Mouse (Mus musculus) layer of hippocampus, adult 9-11 months (tissue): ENCODE data around the gene Tns1.

Source experiments
- DNase-seq: peaks from one replicate; pipeline ENCODE4 v3.0.0; 2022

The Tns1 gene

DNA sequence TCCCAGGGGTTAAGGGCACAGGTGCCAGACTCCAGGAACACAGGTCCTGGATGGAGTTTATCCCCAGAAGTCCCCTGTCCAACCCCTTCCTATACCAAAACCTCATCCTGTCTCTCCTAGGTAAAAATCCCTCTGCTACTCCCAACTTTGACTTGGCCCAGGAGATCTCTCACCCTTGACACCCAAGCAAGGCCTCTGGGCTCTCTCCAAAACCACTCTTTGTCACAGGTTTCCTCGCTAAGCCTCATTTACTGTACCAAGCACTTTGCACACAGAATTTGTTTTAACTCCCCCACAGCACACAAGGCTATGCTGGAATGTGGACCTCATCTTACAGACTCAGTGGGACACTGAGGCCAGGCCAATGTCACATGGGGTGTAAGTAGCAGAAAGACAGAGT is 94.0 kb downstream of the Tns1 start:
- DNase-seq, result no peak

DNA sequence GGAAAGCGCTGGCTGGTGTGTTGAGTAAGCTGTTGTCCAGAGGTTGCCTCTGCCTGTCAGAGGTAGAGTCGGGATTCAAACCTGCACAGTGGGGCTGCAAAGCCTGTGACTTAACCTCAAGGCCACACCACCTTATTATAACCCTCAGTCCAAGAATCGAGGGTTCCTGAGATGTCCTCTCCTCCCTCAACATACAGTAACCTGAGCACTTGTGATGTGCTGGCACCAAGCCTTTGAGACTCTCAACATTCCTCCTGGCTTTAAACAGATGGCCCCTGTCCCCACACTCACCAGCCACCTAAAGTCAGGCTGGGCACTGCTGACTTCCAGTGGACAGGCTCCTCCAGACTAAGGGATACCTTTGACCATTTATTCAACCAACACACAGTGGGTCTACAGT is 94.6 kb downstream of the Tns1 start:
- DNase-seq, result no peak

DNA sequence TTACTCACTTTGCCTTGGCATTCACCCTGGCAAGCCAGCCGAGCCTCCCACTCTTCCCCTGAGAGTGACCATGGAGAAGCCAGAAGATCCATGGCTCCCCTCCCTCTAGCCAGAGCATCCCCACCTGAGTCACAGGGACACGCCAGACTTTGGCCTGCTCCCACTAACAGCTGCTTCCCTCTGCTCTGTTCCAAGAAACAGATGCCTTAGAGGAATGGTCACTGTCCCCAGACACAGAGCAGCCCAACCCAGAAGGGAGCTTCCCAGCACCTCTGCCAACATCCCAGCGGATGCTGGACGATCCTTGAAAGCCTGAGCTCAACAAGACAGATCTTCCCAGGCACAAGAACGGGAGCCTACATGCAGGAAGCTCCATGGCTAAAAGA is 95.4 kb downstream of the Tns1 start:
- no peak for DNase-seq

DNA sequence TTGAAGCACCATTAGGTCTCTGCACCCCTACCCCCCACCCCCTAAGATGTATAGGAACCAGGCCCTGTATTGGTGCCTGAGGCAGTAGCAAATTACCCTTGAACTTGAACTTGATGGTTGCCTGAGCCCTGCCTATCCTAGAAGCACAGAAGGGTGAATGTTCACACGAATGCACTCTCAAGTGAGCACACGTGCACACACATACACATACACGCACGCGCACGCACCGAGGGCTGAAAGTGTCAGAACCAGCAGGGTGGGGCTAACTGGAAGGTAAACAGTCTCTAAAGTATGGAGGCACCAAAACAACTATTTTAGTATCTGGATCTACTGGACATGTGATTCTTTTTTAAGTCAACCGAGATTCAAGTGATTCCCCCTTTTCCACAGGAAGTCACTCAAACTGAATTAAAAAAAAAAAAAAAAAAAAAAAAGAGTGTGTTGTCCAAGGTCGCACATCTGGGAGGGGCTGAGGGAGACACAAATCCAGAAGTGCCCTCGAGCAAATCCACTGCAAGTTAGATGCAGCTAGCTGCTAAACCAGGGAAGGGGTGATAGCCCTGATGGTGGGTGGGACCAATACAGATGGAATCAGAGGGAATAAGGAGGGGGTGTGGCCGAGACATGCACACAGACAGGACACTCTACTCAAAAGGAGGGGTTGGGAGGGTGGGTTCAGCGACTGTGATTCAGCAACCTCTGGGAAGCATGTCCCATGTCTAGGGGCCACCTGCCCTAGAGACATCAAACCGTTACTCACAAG is 96.0 kb downstream of the Tns1 start:
- no peak for DNase-seq

DNA sequence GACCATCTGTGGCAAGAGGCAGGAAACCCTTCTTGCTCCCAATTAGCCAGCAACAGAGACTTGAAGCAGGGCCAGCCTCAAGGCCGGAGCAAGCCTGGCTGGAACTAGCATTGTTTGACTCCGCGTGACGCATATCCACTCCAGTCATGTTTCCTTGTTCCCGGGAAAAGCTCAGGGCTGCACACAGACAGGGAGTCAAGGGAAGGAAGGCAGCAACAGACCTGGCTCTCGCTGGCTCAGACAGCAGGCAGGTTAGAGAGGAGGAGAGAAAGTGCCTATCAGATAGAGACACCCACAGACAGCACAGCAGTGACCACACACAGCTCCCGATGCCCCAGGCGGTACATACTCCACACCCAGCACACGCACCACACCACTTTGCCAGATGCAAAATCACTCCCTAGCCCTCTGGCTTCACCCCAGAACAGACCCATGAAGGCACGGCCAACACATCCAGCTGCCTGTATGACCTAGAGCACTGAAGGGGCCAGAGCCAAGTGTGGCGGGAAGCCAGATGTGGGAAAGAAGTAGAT is 96.6 kb downstream of the Tns1 start:
- DNase-seq, result no peak

DNA sequence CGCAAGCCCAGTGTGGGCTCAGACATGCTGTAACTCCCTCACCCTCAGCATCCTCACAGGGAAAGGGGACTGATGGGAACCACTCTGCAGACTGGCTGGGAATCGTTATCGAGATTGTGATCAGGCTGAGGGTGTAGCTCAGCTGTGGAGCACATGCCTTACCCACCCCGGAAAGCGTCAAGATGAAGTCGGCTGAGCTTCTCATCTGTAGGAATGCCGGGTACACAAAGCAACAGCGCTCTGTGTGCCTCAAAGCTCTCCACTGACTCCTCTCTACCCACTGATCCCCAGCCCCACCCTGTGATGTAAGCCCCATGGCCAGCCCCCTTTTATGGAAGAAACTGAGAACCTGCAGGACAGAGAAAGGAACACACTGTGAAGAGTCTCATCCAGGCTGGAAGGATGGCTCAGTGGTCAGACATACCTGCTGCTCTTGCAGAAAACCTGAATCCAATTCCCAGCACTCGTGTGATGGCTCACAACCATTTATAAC is 97.5 kb downstream of the Tns1 start:
- no peak for DNase-seq

DNA sequence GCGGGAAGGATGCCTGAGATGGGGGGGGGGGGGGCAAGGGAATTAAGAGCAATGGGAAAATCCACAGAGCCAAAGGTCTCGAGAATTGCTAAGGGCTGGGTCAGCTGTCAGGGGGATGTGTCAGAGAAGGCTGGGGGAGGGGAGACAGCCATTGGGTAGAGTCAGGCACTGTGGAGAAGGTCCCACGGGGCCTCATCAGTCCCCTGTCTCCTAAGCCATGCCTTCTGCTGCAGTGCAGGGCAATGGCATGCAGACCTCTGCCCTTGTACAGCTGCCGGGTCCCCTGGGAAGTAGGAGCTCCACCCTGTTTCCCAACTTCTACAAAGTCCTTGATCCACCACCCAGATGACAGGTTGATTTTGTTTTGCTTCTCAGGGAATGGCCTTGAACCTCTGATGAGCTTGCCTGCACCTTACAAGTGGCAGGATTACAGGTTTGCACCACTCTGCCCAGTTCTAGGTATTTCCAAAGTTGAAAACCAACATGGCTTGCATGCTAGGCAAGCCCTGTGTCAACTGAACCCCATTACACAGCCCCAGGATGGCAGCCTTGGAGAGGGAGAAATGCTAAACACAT is 98.5 kb downstream of the Tns1 start:
- DNase-seq, result no peak

DNA sequence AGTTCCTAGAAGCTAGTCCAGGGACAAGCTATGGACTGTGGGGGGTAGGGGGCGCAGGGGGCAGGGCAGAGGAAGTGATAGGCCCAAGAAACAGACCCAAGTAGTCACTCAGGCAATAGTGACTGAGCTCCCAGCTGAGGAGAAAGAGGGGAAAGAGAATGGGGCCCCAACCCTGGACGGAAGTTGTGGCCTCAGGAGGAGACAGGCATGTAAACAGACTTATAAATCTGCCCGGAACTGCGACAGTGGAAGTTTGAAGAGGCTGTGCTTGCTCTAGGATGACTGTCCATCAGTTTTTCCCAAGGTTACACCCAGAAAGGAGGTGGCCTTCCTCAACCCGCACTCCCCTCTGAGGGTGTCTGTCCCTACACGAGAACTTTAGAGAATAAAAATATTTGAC is 99.0 kb downstream of the Tns1 start:
- DNase-seq, result no peak

DNA sequence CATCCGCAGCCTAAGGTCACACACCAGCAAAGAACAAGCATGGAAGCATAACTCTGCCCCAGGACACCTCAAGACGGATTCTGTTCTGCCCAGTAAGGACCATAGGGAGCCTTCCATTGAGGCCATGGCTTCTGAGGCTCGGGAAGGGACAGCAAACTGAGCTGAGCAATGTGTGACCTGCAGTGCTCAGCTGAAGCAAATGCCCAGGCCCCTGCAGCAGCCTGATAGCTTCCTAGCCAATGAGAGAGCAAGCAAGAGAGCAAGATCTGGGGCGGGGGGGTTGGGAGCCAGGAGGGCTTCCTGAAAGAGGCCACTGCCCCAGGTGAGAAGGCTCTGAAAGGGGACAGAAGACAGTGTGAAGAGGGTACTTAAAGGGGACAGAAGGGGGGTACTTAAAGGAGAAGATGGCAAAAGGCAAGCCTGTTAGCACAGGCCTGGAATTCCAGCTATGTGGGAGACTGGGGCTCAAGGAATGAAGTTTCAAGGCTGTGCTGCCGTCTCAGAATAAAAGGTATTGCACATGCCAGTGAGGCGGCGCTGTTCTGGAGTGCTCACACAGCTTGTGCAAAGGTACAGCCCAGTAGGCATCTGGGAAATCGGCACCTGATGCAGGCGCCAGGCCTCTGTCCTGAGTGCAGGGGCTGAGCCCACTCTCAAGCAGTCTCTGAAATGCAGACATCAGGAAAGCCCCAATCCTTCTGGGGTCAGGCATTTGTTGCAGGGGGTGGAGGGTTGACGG is 99.6 kb downstream of the Tns1 start:
- DNase-seq, result no peak

DNA sequence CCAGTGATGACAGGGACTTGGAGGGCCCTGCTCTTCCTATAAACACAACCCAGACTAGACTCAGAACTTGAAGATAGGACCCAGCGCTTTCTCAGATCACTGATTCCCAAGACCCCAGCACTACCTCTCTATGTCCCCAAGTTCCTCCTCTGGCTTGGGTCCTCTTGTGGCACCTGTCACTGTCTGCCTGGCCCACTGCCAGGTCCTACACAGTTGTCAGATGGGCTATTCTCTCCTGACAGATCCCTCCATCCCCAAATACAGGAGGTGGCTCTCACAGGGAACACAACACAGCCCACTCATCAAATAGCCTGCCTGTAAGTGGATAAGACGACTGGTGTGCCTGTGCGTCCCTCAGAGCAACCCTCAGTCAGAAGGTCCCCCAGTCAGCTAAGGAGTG is 101.3 kb downstream of the Tns1 start:
- no peak for DNase-seq

DNA sequence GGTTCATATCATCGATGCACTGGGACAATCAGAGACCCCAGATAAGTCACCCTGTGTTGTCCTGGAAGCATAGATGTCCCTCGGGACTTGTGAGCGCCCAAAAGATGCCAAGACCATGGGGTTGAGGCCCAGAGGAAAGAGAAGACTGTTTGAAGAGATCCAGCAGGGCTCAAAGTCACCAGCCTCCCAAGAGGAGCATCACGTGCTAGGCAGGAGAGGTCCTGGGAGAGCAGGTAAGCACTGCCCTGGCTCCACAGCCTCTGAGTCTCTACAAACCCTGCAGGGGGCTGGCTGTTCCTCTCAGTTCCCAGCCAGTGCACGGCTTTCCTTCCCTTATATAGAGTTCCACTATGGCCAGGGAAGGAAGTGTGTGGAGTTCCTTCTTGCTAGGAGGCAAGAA is 101.7 kb downstream of the Tns1 start:
- DNase-seq, result no peak

DNA sequence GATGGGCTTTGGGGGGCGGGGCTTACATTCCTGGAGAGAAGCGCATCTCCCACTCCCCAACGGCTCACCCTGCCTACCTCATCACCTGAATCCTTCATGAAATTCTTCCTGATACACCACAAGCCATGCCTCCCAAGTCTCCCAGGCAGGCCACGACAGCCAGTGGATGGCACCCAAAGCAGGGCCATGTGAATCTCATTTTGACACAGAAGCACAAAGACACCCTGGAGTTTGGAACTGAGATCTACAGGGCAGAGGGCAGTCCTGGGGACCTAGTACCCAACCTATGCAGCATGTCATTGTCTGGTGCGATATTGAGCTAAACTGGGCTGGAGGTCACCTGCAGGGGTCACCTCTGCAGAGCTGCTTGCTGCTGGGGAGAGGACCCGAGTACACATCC is 104.0 kb downstream of the Tns1 start:
- DNase-seq, result no peak

DNA sequence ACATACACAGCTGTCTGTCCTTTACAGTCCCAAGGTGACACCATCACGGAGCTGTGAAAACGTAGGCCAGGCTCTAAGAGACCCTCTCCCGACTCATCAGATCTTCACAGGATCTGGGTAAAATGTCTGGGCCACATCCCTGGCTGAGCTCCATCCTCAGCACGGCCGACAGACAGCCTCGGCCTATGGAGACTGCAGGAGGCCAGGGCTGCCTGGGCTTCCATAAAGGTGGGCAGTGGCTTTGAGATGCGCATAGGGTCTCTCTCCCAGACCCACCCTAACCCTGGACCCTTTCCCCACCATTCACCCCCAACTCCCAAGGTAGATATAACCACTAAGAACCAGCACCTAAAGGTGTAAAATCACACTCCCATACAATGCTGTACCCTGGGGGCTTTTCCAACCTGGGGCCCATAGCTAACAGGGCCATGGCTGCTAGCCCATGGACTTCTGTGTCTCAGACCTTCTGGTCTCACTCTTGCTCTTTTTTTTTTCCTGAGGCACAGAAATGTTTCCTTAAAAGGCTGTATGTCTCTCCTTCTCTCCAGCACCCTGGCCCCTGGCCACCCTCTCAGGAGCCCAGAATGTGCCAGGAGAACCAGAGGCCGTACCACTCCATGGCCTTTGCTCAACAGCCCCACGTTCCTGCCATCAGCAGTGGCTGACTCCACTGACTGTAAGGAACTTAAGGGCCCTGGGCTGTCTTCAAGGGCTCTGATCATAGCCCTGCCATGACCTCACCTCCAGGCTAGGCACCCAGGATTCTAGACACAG is 106.7 kb downstream of the Tns1 start:
- no peak for DNase-seq

DNA sequence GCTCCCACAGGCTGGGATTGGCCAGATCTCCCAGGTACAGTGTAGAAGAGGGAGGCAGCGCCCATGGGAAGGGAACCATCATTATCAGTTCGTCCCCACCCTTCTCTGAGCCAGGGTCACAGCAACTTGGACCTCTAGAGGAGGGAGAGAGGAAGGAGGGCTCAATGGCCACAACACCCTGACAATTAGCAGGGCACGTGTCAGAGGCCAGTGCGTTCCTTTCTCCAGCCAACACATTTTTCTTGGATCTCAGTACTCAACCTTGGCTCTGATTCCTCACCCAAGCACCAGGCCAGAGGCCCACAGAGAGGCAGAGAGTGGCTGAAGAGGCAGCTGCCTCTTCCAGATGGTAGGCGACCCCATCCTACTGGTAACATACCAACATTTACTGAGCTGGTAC is 107.6 kb downstream of the Tns1 start:
- no peak for DNase-seq

DNA sequence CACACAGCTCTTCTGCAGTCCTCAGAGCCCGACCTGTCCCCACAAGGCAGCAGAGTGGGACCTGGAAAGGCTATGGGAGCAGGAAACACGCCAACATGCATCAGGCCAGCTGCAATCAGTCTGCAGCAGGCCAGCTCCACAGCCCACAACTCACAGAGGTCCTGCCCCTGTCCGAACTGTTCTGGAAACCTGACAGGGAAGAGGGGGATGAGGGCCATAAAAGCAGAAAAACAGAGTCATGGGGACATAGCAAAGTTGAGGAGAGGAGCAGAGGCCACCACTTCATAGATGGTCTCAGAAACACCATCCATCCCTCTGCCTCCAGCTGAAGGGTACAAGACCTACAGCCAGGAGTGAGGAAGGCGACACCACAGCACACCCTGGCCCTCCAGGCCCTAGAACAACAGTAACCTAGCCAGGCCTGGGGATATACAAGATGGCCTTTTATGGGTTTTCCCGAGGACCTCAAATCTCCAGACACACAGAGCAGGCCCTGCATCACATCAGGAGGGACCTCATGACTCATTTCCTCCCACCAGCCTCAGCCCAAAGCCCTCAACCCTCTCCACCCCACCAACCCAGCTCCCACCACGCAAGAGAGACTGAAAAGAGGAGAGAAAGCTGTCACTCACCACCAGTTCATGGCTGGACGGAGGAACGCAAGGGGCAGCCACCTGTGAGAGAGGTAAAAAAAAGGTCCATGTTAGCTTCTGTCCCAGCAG is 108.6 kb downstream of the Tns1 start:
- DNase-seq, result no peak

DNA sequence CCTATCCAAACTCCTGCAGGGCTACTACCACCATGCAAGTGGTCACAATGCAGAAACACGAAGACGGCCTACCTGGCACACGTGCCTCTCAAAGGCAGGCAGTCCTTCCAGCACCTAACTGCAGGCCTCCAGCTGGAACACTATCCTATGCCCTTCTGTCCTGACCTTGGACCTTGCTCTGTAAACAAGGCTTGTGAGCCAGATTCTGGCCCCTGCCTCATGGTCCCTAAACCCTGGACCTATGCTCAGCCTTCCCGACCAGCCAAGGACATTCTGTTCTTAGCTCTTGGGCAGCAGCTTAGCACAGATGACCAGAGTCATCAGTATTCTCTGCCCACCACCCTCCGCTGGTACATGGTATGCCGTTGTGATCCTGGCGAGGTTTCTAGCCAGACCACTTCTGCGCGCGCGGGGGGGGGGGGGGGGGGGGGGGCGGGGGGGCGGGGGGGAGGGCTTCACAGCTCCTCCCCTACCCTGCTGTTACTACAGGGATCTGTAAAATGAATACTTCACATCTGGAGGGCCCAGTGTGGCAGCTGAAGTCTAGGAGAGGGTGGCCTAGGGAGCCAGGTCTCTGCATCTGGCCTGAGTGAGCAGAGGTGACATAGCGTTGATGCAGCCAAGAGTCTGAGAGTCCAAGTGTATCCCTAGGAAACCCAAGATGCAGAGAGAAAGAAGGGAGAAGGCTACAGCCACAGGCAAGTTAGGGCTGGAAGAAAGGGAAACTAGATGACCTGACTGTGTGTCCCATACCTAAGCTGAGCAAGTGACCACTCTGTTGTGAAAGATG is 109.5 kb downstream of the Tns1 start:
- no peak for DNase-seq

DNA sequence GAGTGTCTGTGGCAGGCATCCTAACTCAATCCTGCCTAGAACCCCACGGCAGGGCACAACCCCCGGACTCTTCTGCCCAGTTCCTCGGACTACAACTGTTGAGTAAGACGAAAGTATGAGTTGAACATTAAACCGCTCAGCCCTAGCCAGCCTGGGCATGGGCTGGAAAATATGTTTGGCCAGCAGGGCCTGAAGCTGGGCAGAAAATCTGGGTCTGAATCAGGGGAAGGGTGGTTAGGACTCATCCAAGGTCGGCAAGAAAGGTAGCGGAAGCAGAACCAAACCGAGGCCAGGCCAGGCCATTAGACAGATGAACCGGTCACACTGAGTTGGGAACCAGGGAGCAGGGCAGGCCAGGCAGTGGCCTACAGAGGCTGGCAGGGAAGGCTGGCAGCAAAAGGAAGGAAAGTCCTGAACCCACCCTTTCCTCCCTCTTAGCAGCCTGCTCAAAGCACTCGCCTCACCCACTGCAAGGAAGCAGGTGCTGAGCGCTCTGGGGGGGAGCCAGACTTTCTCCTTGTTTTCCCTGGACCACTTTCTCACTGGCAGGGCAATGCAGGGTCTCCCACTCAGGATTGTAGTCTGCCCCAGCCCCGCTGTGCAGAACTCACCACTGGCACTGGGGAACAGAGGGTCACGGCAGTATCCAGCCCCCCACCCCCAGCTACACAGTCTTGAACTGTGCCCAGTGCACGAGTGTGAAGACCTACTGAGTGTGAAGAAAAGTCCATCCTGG is 110.8 kb downstream of the Tns1 start:
- DNase-seq, result no peak

DNA sequence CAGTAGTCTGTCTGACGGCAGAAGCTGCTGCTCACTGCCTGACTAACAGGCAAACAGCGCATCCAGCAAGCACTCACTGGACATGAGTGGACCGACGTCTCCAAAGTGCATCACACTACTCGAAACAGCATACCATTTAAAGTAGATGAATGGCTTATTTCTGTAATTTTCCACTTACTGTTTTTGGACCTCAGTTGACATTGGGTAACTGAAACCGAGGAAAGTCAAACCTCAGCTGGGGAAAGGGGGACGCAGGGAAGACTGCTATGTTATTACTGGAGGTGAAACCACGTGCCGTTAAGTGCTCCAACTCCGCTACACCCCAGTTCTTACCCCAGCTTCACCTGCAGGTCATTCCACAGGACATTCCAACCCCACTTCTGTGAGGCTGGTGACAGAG is 111.5 kb downstream of the Tns1 start:
- DNase-seq, result no peak

DNA sequence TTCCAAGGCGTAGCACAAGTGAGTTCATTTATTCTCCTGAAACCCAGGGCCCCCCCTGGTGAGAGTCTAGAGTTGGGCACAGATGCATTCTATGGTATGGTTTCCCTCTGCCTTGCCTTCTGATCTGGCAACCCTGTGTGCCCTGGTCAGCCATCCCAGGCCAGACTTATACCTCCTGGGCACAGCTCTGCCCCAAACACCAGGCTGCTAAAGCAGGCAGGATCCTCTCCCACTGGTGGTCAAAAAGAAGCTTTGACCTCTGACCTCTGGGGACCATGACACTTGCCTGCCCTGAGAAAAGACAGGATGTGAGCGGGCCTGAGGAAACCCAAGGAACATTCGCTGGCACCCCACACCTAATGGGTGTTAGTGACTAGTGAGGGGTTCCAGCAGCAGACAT is 114.8 kb downstream of the Tns1 start:
- no peak for DNase-seq

DNA sequence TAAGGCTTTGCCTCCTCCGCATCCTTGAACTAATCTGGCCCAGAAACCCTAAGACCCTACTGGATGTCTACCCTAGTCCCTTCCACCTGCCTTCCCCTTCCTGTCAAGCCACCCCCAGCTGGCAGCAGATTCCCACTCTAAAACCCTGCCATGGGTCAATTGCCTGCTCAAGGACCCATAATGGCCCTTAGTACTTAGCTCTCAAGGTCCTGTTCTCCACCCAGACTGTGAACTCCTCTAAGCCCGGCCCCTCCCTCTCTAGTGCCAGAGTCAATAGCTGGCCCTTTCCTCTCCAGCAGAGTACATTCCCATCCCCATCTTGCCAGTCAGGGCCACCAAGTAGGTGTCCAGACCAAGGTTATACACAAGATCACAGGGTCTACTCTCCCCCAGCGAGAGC is 115.3 kb downstream of the Tns1 start:
- no peak for DNase-seq

DNA sequence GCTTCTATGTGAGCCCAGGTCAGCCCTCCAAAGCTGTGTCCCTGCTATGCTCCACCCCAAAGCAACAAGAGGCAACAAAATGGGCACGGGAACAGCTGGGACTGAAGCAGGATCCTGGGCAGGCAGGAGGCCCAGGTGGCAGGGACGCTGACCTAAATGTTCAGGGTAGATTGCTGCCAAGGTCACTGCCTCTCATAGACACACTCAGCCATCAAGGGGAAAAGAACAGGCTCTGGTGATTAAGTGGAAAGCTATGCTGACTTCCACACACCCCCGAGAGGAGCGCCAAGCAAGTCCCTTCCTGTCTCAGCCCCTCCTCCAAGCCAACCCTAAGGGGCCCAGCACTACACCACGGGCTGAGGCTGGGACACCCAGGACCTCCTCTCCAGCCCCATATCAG is 115.8 kb downstream of the Tns1 start:
- no peak for DNase-seq
